Mouse (Mus musculus): ENCODE results near the gene Ranbp2. TPM values are rescaled to one million over a fixed set of nuclear protein-coding genes. Genes with fewer than 3 reads are reported as not detected.
A peak's percentile ranks its signal among the peaks of the same experiment; 100 is the strongest.

Ranbp2 gene
- polyA plus RNA-seq, 1 experiment from 2014 or later: 48.2 TPM

DNA sequence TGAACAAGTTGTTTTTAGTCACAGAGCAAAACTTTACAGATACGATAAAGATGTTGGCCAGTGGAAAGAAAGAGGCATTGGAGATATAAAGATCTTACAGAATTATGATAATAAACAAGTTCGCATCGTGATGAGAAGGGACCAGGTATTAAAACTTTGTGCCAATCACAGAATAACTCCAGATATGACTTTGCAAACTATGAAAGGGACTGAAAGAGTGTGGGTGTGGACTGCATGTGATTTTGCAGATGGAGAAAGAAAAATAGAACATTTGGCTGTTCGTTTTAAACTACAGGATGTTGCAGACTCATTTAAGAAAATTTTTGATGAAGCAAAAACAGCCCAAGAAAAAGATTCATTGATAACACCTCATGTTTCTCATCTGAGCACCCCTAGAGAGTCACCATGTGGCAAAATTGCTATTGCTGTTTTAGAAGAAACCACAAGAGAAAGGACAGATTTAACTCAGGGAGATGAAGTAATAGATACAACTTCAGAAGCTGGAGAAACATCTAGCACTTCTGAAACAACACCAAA lies 33.3 kb downstream of the Ranbp2 start:
- H3K4me3 ChIP-seq (ENCODE audit: low read length): no peak overlapping the region
- no peak overlapping the region for H3K9ac ChIP-seq (ENCODE audit: low read depth, low read length)
- H3K36me3 ChIP-seq (ENCODE audit: control insufficient read depth, insufficient read depth, low read length): peaks cover 85% of the 10 kb centered on the region
- no peaks in the 10 kb centered on the region for H3K4me1 ChIP-seq (ENCODE audit: control insufficient read depth, insufficient read depth, low read length)
- WGBS: 93% methylated on average over 4 of the region's 4 CpGs
- no peaks in the 10 kb centered on the region for H3K9me3 ChIP-seq (ENCODE audit: control insufficient read depth, low read length)
- no peaks in the 10 kb centered on the region for H3K27me3 ChIP-seq (ENCODE audit: control insufficient read depth, insufficient read depth, low read length)
- ATAC-seq (ENCODE audit: low FRiP score, low TSS enrichment): no peak
- H3K27ac ChIP-seq (ENCODE audit: low read depth, low read length): no peak overlapping the region
- H3K4me2 ChIP-seq (replicated peaks; ENCODE audit: low read depth, low read length): no peak overlapping the region

DNA sequence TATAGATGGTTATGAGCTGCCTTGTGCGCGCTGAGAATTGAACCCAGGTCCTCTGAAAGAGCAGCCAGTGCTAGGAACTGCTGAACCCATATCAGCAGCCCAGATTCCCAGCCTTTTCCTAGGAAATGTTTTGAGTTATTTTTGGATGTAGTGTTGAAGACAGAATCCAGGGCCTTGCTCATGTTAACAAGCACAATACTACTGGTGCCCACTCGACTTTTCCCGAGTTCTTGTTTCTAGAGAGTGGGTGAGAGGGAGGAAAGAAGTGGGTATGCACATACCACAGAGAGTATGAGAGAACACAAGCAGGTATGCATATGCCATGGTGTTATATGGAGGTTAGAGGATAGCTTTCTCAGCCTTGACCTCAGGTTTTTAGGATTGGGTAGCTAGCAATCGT lies 44.3 kb downstream of the Ranbp2 start:
- H3K4me3 ChIP-seq (ENCODE audit: low read length): no peak overlapping the region
- H3K4me2 ChIP-seq (replicated peaks; ENCODE audit: low read depth, low read length): no peak overlapping the region
- no peaks in the 10 kb centered on the region for H3K27me3 ChIP-seq (ENCODE audit: control insufficient read depth, insufficient read depth, low read length)
- peaks cover 70% of the 10 kb centered on the region for H3K36me3 ChIP-seq (ENCODE audit: control insufficient read depth, insufficient read depth, low read length)
- H3K27ac ChIP-seq (ENCODE audit: low read depth, low read length): no peak overlapping the region
- no peak overlapping the region for H3K9ac ChIP-seq (ENCODE audit: low read depth, low read length)
- ATAC-seq (ENCODE audit: low FRiP score, low TSS enrichment): no peak
- no peaks in the 10 kb centered on the region for H3K4me1 ChIP-seq (ENCODE audit: control insufficient read depth, insufficient read depth, low read length)
- 88% methylated on average over 5 of the region's 5 CpGs for WGBS
- no peaks in the 10 kb centered on the region for H3K9me3 ChIP-seq (ENCODE audit: control insufficient read depth, low read length)

DNA sequence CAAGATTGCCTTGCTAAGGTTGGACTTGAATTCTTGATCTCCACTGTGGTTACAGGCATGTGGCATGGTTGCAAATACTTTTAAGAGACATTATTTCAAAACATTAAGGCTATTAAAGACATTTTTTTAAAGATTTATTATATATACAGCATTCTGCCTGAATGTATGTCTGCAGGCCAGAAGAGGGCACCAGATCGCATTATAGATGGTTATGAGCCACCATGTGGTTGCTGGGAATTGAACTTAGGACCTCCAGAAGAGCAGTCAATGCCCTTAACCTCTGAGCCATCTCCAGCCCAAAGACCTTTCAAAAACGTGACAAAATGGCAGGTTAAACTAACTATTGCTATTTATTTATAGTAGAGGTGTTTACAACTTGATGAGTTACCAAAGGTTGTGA lies 48.9 kb downstream of the Ranbp2 start:
- H3K4me1 ChIP-seq (ENCODE audit: control insufficient read depth, insufficient read depth, low read length): 0 out of 2 replicates have a peak, but pooled peaks cover 7% of the 10 kb centered on the region
- H3K4me3 ChIP-seq (ENCODE audit: low read length): no peak overlapping the region
- peaks cover 45% of the 10 kb centered on the region for H3K36me3 ChIP-seq (ENCODE audit: control insufficient read depth, insufficient read depth, low read length)
- no peak overlapping the region for H3K4me2 ChIP-seq (replicated peaks; ENCODE audit: low read depth, low read length)
- H3K27me3 ChIP-seq (ENCODE audit: control insufficient read depth, insufficient read depth, low read length): no peaks in the 10 kb centered on the region
- H3K27ac ChIP-seq (ENCODE audit: low read depth, low read length): no peak overlapping the region
- no peak for ATAC-seq (ENCODE audit: low FRiP score, low TSS enrichment)
- 89% methylated on average over 2 of the region's 2 CpGs for whole genome bisulfite sequencing
- no peak overlapping the region for H3K9ac ChIP-seq (ENCODE audit: low read depth, low read length)
- no peaks in the 10 kb centered on the region for H3K9me3 ChIP-seq (ENCODE audit: control insufficient read depth, low read length)

DNA sequence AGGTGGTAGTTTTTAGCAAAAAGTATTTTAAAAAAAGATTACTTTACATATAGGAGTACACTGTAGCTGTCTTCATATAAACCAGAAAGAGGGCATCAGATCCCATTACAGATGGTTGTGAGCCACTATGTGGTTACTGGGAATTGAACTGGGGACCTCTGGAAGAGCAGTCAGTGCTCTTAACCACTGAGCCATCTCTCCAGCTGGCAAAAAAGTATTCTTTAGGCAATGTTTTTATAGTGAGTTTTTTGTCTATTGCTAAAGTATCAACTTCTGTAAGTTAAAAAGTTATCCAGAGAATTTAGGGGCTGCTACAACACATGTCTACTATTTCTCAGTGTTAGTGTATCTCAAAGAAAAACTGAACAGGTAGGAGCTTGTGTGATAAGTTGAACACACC lies 50.0 kb downstream of the Ranbp2 start:
- Histone ChIP-seq H3K9me3 (ENCODE audit: control insufficient read depth, low read length) (no peaks in the 10 kb centered on the region), H3K4me2 (replicated peaks; ENCODE audit: low read depth, low read length) (peak overlapping the region; percentile 55), H3K4me1 (ENCODE audit: control insufficient read depth, insufficient read depth, low read length) (0 out of 2 replicates have a peak, but pooled peaks cover 7% of the 10 kb centered on the region), H3K4me3 (ENCODE audit: low read length) (peak overlapping the region; percentile 64; the same call in 1 of the 2 replicates), H3K27me3 (ENCODE audit: control insufficient read depth, insufficient read depth, low read length) (no peaks in the 10 kb centered on the region), H3K36me3 (ENCODE audit: control insufficient read depth, insufficient read depth, low read length) (peaks cover 35% of the 10 kb centered on the region), H3K9ac (ENCODE audit: low read depth, low read length) (peak overlapping the region; percentile 70; the same call in 1 of the 2 replicates), H3K27ac (ENCODE audit: low read depth, low read length) (peak overlapping the region; percentile 87; the same call in 1 of the 2 replicates)
- no peak for ATAC-seq (ENCODE audit: low FRiP score, low TSS enrichment)

DNA sequence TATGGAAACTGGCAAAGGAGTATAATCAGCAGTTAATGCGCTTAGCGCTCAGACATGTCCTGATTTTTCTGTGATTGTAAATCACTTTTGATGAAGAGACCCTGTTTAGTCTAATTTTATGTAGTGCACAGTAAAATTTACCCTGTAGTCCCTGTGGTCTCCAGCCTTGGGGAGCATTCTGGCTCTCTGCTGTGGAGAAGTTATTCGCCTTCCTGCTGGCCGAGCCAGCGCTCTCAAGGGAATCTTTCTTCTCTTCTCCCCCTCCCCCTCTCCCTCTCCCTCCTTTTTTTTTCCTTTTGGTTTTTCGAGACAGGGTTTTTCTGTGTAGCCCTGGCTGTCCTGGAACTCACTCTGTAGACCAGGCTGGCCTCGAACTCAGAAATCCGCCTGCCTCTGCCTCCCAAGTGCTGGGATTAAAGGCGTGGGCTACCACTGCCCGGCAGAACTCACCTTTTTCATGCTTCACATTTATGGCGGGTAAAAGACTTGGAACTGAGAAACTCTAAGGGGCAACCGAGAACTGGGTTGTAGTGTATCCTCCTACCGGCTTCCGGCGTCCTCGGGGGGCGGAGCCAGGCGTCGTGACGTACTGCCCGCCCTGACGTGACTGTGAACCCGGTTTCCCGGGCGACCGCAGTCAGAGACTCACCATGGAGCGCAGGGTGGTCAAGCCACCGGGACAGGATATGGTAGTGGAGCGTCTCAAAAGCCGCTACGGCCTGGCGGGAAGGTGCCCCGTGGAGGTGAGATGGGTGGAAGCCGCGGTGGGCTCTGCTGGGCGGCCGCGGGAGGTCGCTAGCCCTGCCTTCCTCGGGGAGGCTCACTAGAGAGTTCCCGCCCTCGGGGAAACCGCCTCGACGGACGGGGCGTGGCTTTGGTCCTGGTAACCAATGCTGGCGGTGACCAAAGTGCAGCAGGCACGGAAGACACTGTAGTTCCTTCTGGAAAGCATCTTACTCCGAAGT lies 50.9 kb downstream of the Ranbp2 start, which contains the start of gene Ccdc138:
Ccdc138 (plus strand) TSS at position 629 of the 965 bp plus-strand sequence.
- Histone ChIP-seq H3K9ac (ENCODE audit: low read depth, low read length) (peak within 1 kb of the TSS; percentile 70), H3K4me2 (replicated peaks; ENCODE audit: low read depth, low read length) (peak within 1 kb of the TSS; percentile 55), H3K4me1 (ENCODE audit: control insufficient read depth, insufficient read depth, low read length) (0 out of 2 replicates have a peak, but pooled peaks cover 7% of the 10 kb centered on the region), H3K36me3 (ENCODE audit: control insufficient read depth, insufficient read depth, low read length) (peaks cover 26% of the 10 kb centered on the region), H3K27ac (ENCODE audit: low read depth, low read length) (peak within 1 kb of the TSS; percentile 87), H3K27me3 (ENCODE audit: control insufficient read depth, insufficient read depth, low read length) (no peaks in the 10 kb centered on the region), H3K4me3 (ENCODE audit: low read length) (peak within 1 kb of the TSS; percentile 64), H3K9me3 (ENCODE audit: control insufficient read depth, low read length) (no peaks in the 10 kb centered on the region)
- WGBS: 1% methylated on average over 50 of the region's 50 CpGs
- ATAC-seq (ENCODE audit: low FRiP score, low TSS enrichment): peak; percentile 99

DNA sequence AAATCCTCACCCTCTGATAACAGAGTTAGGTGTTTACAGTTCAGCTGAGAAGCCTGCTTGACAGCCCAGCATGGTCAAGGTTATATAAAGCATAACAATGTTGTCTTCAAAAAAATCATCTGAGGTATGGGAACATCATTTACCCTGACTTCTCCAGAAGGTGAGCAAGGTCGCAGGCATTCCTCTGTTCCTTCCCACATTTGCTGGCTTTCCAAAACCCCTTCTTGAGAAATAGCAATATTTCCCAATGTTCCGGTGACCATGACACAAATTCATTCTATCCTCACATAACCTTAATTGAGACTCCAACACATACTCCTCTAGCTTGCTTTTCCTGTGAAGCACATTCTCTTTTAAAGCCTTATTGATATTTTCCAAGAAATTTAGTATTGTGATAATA lies 51.8 kb downstream of the Ranbp2 start:
- Histone ChIP-seq H3K4me2 (replicated peaks; ENCODE audit: low read depth, low read length) (peak overlapping the region; percentile 55), H3K27ac (ENCODE audit: low read depth, low read length) (0 out of 2 replicates have a peak overlapping the region, but pooled peaks have one; percentile 87), H3K27me3 (ENCODE audit: control insufficient read depth, insufficient read depth, low read length) (no peaks in the 10 kb centered on the region), H3K9ac (ENCODE audit: low read depth, low read length) (peak overlapping the region; percentile 70; the same call in 1 of the 2 replicates), H3K4me1 (ENCODE audit: control insufficient read depth, insufficient read depth, low read length) (0 out of 2 replicates have a peak, but pooled peaks cover 7% of the 10 kb centered on the region), H3K36me3 (ENCODE audit: control insufficient read depth, insufficient read depth, low read length) (peaks cover 17% of the 10 kb centered on the region), H3K9me3 (ENCODE audit: control insufficient read depth, low read length) (no peaks in the 10 kb centered on the region), H3K4me3 (ENCODE audit: low read length) (peak overlapping the region; percentile 64)
- WGBS: 56% methylated on average over 2 of the region's 2 CpGs
- ATAC-seq (ENCODE audit: low FRiP score, low TSS enrichment): no peak

DNA sequence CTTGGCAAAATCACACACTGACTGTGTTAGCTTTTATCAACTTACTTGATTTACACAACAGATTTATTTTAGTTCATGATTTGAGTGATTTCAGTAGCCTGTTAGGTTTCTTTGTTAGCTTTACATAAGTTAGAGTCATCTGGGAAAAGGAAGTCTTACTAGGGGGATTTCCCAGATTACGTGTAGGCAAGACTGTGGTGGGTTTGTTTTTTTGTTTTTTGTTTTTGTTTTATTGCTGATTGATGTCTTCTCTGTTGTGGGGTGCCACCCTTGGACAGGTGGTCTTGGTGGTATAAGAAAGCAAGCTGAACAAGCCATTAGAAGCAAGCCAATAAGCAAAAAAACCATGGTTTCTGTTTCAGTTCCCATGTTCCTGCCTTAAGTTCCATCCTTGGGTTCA lies 82.6 kb downstream of the Ranbp2 start:
- Histone ChIP-seq H3K9ac (ENCODE audit: low read depth, low read length) (no peak overlapping the region), H3K27me3 (ENCODE audit: control insufficient read depth, insufficient read depth, low read length) (no peaks in the 10 kb centered on the region), H3K4me3 (ENCODE audit: low read length) (no peak overlapping the region), H3K4me2 (replicated peaks; ENCODE audit: low read depth, low read length) (no peak overlapping the region), H3K36me3 (ENCODE audit: control insufficient read depth, insufficient read depth, low read length) (peaks cover 4% of the 10 kb centered on the region; the same call in 1 of the 2 replicates), H3K4me1 (ENCODE audit: control insufficient read depth, insufficient read depth, low read length) (no peaks in the 10 kb centered on the region), H3K27ac (ENCODE audit: low read depth, low read length) (no peak overlapping the region), H3K9me3 (ENCODE audit: control insufficient read depth, low read length) (0 out of 2 replicates have a peak, but pooled peaks cover 3% of the 10 kb centered on the region)
- ATAC-seq (ENCODE audit: low FRiP score, low TSS enrichment): no peak
- WGBS: 83% methylated on average over 1 of the region's 1 CpGs

DNA sequence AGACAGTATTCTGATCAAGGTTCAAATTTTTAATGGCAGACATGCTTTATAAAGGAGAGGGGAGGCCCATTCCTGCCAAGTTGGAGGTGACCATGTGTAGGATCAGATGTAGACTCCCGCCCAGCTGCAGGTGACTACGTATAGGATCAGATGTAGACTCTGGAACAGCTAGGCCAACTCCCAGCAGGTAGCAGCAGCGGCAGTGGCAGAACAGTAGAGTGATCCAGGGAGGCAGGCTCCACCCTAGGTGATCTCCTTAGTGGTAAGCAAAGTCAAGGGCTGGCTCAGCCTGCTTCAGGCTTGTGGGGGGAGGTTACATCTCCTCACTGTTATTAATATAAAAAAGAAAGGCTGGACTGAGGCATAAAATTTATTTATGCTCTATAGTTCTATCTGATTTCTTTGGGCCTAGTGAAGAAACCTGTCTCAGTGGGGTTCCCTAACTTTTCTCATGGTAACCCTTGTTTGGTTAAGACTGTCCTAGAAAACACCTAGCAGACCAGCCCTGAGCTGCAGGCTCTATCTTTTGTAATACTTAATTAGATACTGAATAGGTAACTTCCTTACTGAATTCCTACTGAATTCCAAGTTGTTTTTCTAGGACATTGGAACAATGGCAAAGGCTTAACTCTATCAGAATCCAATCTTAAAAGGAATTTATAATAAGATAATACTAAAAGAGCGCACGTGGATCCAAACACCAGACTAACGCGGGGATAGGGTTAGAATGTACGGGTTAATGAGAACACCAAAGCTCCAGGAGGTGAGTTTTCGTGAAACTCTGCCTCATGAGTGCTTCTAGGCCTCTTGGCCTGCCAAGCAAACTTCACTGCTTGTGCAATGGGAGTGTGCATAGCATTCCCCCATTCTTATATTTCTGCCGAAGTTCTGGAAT lies 84.4 kb downstream of the Ranbp2 start:
- no peaks in the 10 kb centered on the region for H3K4me1 ChIP-seq (ENCODE audit: control insufficient read depth, insufficient read depth, low read length)
- 87% methylated on average over 10 of the region's 10 CpGs for WGBS
- no peak overlapping the region for H3K9ac ChIP-seq (ENCODE audit: low read depth, low read length)
- no peak overlapping the region for H3K27ac ChIP-seq (ENCODE audit: low read depth, low read length)
- H3K4me2 ChIP-seq (replicated peaks; ENCODE audit: low read depth, low read length): no peak overlapping the region
- ATAC-seq (ENCODE audit: low FRiP score, low TSS enrichment): no peak
- no peaks in the 10 kb centered on the region for H3K27me3 ChIP-seq (ENCODE audit: control insufficient read depth, insufficient read depth, low read length)
- peaks cover 4% of the 10 kb centered on the region; the same call in 1 of the 2 replicates for H3K36me3 ChIP-seq (ENCODE audit: control insufficient read depth, insufficient read depth, low read length)
- H3K9me3 ChIP-seq (ENCODE audit: control insufficient read depth, low read length): 0 out of 2 replicates have a peak, but pooled peaks cover 3% of the 10 kb centered on the region
- H3K4me3 ChIP-seq (ENCODE audit: low read length): no peak overlapping the region
